Mouse (Mus musculus) lung, adult 2 months (tissue): Measurements from ENCODE around the gene Kdelr3. TPM values are rescaled to one million over a fixed set of nuclear protein-coding genes. Genes with fewer than 3 reads are reported as not detected.

Experiments used
- DNase-seq: peaks from one replicate; pipeline ENCODE4 v3.0.0; 2022
- H3K4me1 ChIP-seq: fragments of 200-500 bp; 2 replicates; pipeline ENCODE4 v1.6.1; 2011; ENCODE audit warnings: low read length; ENCODE audit not compliant: control insufficient read depth, insufficient read depth
- H3K4me3 ChIP-seq: fragments of 200-500 bp; replicated peaks from 2 replicates; pipeline ENCODE3; 2011; ENCODE audit warnings: low read depth, mild to moderate bottlenecking, control low read depth, low read length; ENCODE audit errors: extremely low read depth
- CTCF ChIP-seq: fragments of 200-500 bp; IDR thresholded peaks from 2 replicates; pipeline ENCODE4 v1.5.1; 2011; ENCODE audit warnings: mild to moderate bottlenecking, low read length, control low read depth; ENCODE audit not compliant: insufficient read depth
- POLR2A ChIP-seq: fragments of 200-500 bp; IDR thresholded peaks from 2 replicates; pipeline ENCODE4 v1.6.1; 2011; ENCODE audit warnings: low read depth, mild to moderate bottlenecking, control low read depth, low read length, borderline replicate concordance; ENCODE audit errors: extremely low read depth
- WGBS: fragments of 180-500 bp; shearing (Covaris S2); methylation state at CpG from one replicate; pipeline ENCODE4 v1.1.7; 2018; 5-methylcytosine and 5-hydroxymethylcytosine counted together
- polyA plus RNA-seq: library from polyadenylated mRNA; depleted of rRNA; stranded (reverse); fragments of >200 nt; gene quantifications from 2 replicates; pipeline ENCODE4 v1.2.3, GENCODE M21; 2012

Kdelr3 gene
- polyA plus RNA-seq, 1 experiment: 19.4 TPM

GRCm38 (mm10) chr15:79509998-79510397 is 6.2 kb upstream of the Kdelr3 start:
- no peak overlapping the region for H3K4me3 ChIP-seq
- no peak for DNase-seq
- 45% methylated on average over 6 of the region's 6 CpGs for WGBS
- H3K4me1 ChIP-seq: peaks cover 9% of the 10 kb centered on the region
- no peak for TF ChIP-seq POLR2A
- no peak for TF ChIP-seq CTCF

- WGBS: 82% methylated on average over 7 of the region's 7 CpGs
- no peak for DNase-seq
- TF ChIP-seq CTCF: no peak
- no peak for TF ChIP-seq POLR2A
- Histone ChIP-seq H3K4me1 (0 out of 2 replicates have a peak, but pooled peaks cover 6% of the 10 kb centered on the region), H3K4me3 (no peak overlapping the region)
Observed at GRCm38 (mm10) chr15:79510425-79510824, 5.8 kb upstream of the Kdelr3 start.

GRCm38 (mm10) chr15:79511553-79512320 is 4.5 kb upstream of the Kdelr3 start:
- TF ChIP-seq POLR2A (no peak), CTCF (no peak)
- peak; percentile 79 for DNase-seq
- WGBS: 7% methylated on average over 61 of the region's 61 CpGs
- Histone ChIP-seq H3K4me1 (0 out of 2 replicates have a peak, but pooled peaks cover 6% of the 10 kb centered on the region), H3K4me3 (peak overlapping the region; percentile 45)

- no peak for DNase-seq
- TF ChIP-seq CTCF (no peak), POLR2A (no peak)
- 16% methylated on average over 9 of the region's 9 CpGs for WGBS
- Histone ChIP-seq H3K4me3 (no peak overlapping the region), H3K4me1 (0 out of 2 replicates have a peak, but pooled peaks cover 8% of the 10 kb centered on the region)
Observed at GRCm38 (mm10) chr15:79513940-79514339, 2.3 kb upstream of the Kdelr3 start.

- Histone ChIP-seq H3K4me1 (0 out of 2 replicates have a peak, but pooled peaks cover 2% of the 10 kb centered on the region), H3K4me3 (no peak overlapping the region)
- TF ChIP-seq CTCF: no peak
- TF ChIP-seq POLR2A: no peak
- DNase-seq: no peak
- 81% methylated on average over 4 of the region's 4 CpGs for WGBS
Observed at GRCm38 (mm10) chr15:79517710-79518109, 1.5 kb downstream of the Kdelr3 start.

- 0 out of 2 replicates have a peak, but pooled peaks cover 2% of the 10 kb centered on the region for H3K4me1 ChIP-seq
- DNase-seq: no peak
- WGBS: 68% methylated on average over 3 of the region's 3 CpGs
- TF ChIP-seq POLR2A (no peak), CTCF (no peak)
- no peak overlapping the region for H3K4me3 ChIP-seq
Observed at GRCm38 (mm10) chr15:79518571-79518970, 2.4 kb downstream of the Kdelr3 start.

- TF ChIP-seq CTCF (no peak), POLR2A (no peak)
- DNase-seq: no peak
- 54% methylated on average over 16 of the region's 16 CpGs for WGBS
- Histone ChIP-seq H3K4me1 (0 out of 2 replicates have a peak, but pooled peaks cover 2% of the 10 kb centered on the region), H3K4me3 (no peak overlapping the region)
Observed at GRCm38 (mm10) chr15:79519400-79520220, 3.4 kb downstream of the Kdelr3 start.

- TF ChIP-seq CTCF (no peak), POLR2A (no peak)
- WGBS: 81% methylated on average over 5 of the region's 5 CpGs
Observed at GRCm38 (mm10) chr15:79525564-79525963, 9.4 kb downstream of the Kdelr3 start.

GRCm38 (mm10) chr15:79525979-79526768 is 10.0 kb downstream of the Kdelr3 start:
- DNase-seq: no peak
- 47% methylated on average over 9 of the region's 9 CpGs for WGBS
- no peak overlapping the region for H3K4me3 ChIP-seq
- no peak for TF ChIP-seq CTCF
- no peak for TF ChIP-seq POLR2A
- peaks cover 2% of the 10 kb centered on the region; the same call in 1 of the 2 replicates for H3K4me1 ChIP-seq

More at GRCm38 (mm10) chr15:79525564-79525963, 9.4 kb downstream of the Kdelr3 start:
- DNase-seq: no peak
- no peak overlapping the region for H3K4me3 ChIP-seq
- H3K4me1 ChIP-seq: peaks cover 2% of the 10 kb centered on the region; the same call in 1 of the 2 replicates
